Mouse (Mus musculus) liver, embryonic 16.5 days (tissue): ENCODE data around the gene Ankdd1a. TPM values are rescaled to one million over a fixed set of nuclear protein-coding genes. Genes with fewer than 3 reads are reported as not detected.

ENCODE experiments used
- polyA plus RNA-seq: library from polyadenylated mRNA; unstranded; fragments of >200 nt; fragmentation: Nextera tagmentation; extraction: Ambion mirVana; gene quantifications from 2 replicates; pipeline ENCODE4 v1.2.1, GENCODE M21; 2015

The Ankdd1a gene
- polyA plus RNA-seq, 1 experiment from 2014 or later = 0.06 TPM

Other genes with a start within 250 kb of the Ankdd1a start
- gene Clpx, start 225.9 kb downstream of the Ankdd1a start, polyA plus RNA-seq = 41.6 and 42.2 TPM in 2 replicates
- gene Pdcd7, start 174.1 kb downstream of the Ankdd1a start, polyA plus RNA-seq = 1.6 and 1.8 TPM in 2 replicates
- gene Ubap1l, start 159.2 kb downstream of the Ankdd1a start, polyA plus RNA-seq = not detected in 2 replicates
- 0.25 and 0.42 TPM in 2 replicates for gene Kbtbd13, start 128.5 kb downstream of the Ankdd1a start, polyA plus RNA-seq
- 0.23 and 0.34 TPM in 2 replicates for gene Rasl12, start 121.7 kb downstream of the Ankdd1a start, polyA plus RNA-seq
- 0.17 TPM in 1 of 2 replicates, not detected in the other for gene Slc51b, start 97.2 kb downstream of the Ankdd1a start, polyA plus RNA-seq
- 5.1 and 6.3 TPM in 2 replicates for gene Mtfmt, start 84.4 kb downstream of the Ankdd1a start, polyA plus RNA-seq
- 24.6 and 26.7 TPM in 2 replicates for gene Spg21, start 59.2 kb downstream of the Ankdd1a start, polyA plus RNA-seq
- gene Plekho2, start 59.8 kb upstream of the Ankdd1a start, polyA plus RNA-seq = 23.1 and 24.5 TPM in 2 replicates
- 9.6 and 10.9 TPM in 2 replicates for gene Pif1, start 67.0 kb upstream of the Ankdd1a start, polyA plus RNA-seq
- gene Rbpms2, start 109.5 kb upstream of the Ankdd1a start, polyA plus RNA-seq = 11.9 and 14.6 TPM in 2 replicates
- gene Oaz2, start 147.8 kb upstream of the Ankdd1a start, polyA plus RNA-seq = 40.7 and 50.9 TPM in 2 replicates